16 mouse cellular contexts compared by ENCODE assay signal in the genomic region with DNA sequence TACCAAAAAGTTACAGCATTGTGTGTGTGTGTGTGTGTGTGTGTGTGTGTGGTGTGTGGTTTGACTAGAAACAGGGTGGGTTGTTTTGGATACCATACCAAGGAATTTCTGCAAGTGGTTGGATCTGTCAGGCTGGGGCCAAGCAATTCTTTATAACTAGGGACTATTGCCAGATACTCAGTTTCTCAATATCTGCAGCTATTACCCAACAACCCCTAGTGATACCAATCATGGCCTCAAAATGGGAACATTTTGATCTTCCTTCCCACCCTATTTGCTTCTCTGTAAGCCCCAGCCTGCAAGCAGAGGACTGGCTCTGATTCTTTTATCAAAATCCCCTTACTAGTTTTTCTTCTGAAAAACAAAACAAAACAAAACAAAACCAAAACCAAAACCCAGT. TPM values are rescaled to one million over a fixed set of nuclear protein-coding genes. Genes with fewer than 3 reads are reported as not detected.
DNase-seq lines count a peak whose midpoint lies in the region; ATAC-seq and TF ChIP-seq lines count a peak whose summit lies in the region.
"Had no signal": no experiment of that assay in that cellular context is flagged by ENCODE, and none has a peak within 500 bp of the region (broad histone marks: within the 10 kb centered on the region; RNA-seq: fewer than 3 reads in every experiment).

No protein-coding gene starts in this region.

- H3K4me2 ChIP-seq in lung, postnatal 0 days (replicated peaks; ENCODE audit: low read depth, low read length) = no peak overlapping the region
- H3K4me2 ChIP-seq in neural tube, embryonic 15.5 days = no peak overlapping the region
- H3K4me2 ChIP-seq: heart, embryonic 13.5 days; liver, embryonic 15.5 days; midbrain, embryonic 15.5 days had no signal

- TF ChIP-seq EP300 in lung, postnatal 0 days (IDR thresholded peaks at IDR 0.05) = peak; percentile 55

- H3K27ac ChIP-seq in lung, postnatal 0 days (ENCODE audit: low read length) = no peak overlapping the region
- no peak overlapping the region for H3K27ac ChIP-seq in neural tube, embryonic 15.5 days (replicated peaks)
- H3K27ac ChIP-seq: heart, embryonic 13.5 days; liver, embryonic 15.5 days; midbrain, embryonic 15.5 days had no signal

- H3K36me3 ChIP-seq in lung, postnatal 0 days (ENCODE audit: insufficient read depth, low read length) = no peaks in the 10 kb centered on the region
- H3K36me3 ChIP-seq in neural tube, embryonic 15.5 days = no peaks in the 10 kb centered on the region
- H3K36me3 ChIP-seq: heart, embryonic 13.5 days; liver, embryonic 15.5 days; midbrain, embryonic 15.5 days had no signal

- H3K4me1 ChIP-seq in lung, postnatal 0 days (ENCODE audit: insufficient read depth, low read depth, low read length) = no peaks in the 10 kb centered on the region
- H3K4me1 ChIP-seq in neural tube, embryonic 15.5 days = no peaks in the 10 kb centered on the region
- H3K4me1 ChIP-seq: midbrain, embryonic 15.5 days had no signal

- TF ChIP-seq CTCF in lung, postnatal 0 days (IDR thresholded peaks at IDR 0.05) = no peak

- no peaks in the 10 kb centered on the region for H3K27me3 ChIP-seq in lung, postnatal 0 days (replicated peaks; ENCODE audit: insufficient read depth, low read length)
- H3K27me3 ChIP-seq in neural tube, embryonic 15.5 days (replicated peaks) = no peaks in the 10 kb centered on the region
- H3K27me3 ChIP-seq: heart, embryonic 13.5 days; liver, embryonic 15.5 days; megakaryocyte, embryonic 14.5 days; midbrain, embryonic 15.5 days had no signal

- no peak overlapping the region for H3K9ac ChIP-seq in lung, postnatal 0 days (replicated peaks; ENCODE audit: low read depth)
- no peak overlapping the region for H3K9ac ChIP-seq in neural tube, embryonic 15.5 days (replicated peaks)
- H3K9ac ChIP-seq: heart, embryonic 13.5 days; liver, embryonic 15.5 days; midbrain, embryonic 15.5 days had no signal

- peak; percentile 56 for ATAC-seq in lung, postnatal 0 days
- no peak for ATAC-seq in neural tube, embryonic 15.5 days (ENCODE audit: low FRiP score)
- ATAC-seq: midbrain, embryonic 15.5 days; Patski had no signal

- intact Hi-C loops in left cerebral cortex, postnatal 25 days (cut with DNase I) = no loop called here

- DNase-seq in adrenal gland, postnatal 14 days = peak; percentile 9
- no peak for DNase-seq in adrenal gland, postnatal 4 days (ENCODE audit: low spot score in 2 of 2)
- DNase-seq in lung, postnatal 0 days (ENCODE audit: low spot score) = peak; percentile 59
- DNase-seq in lung, postnatal 4 days = no peak
- peak; percentile 63 for DNase-seq in gonadal fat pad, adult 2 months (ENCODE audit: low read depth)
- DNase-seq in layer of hippocampus, adult 9-10 months (ENCODE audit: low spot score) = no peak
- DNase-seq in left cerebral cortex, postnatal 25 days (ENCODE audit: low spot score in 2 of 2) = no peak
- DNase-seq: cerebellum, adult 8-10 months; gastrocnemius, postnatal 14 days; right cerebral cortex, adult 18-20 months had no signal

- no peaks in the 10 kb centered on the region for H3K9me3 ChIP-seq in lung, postnatal 0 days (ENCODE audit: low read length)
- no peaks in the 10 kb centered on the region for H3K9me3 ChIP-seq in neural tube, embryonic 15.5 days (replicated peaks)
- H3K9me3 ChIP-seq: heart, embryonic 13.5 days; liver, embryonic 15.5 days; megakaryocyte, embryonic 14.5 days; midbrain, embryonic 15.5 days had no signal

- no peak overlapping the region for H3K4me3 ChIP-seq in lung, postnatal 0 days (ENCODE audit: low read depth, low read length)
- no peak overlapping the region for H3K4me3 ChIP-seq in neural tube, embryonic 15.5 days (replicated peaks)
- H3K4me3 ChIP-seq: heart, embryonic 13.5 days; liver, embryonic 15.5 days; megakaryocyte, embryonic 14.5 days; midbrain, embryonic 15.5 days had no signal

RNA-seq across cellular contexts. Expression of a gene that starts 58.8 kb away (rescaled TPM):
- 13.2 and 16.2 TPM in 2 replicates for total RNA-seq in adrenal gland, postnatal 14 days (2021)
- total RNA-seq in adrenal gland, postnatal 4 days (2021) = 10 to 100 TPM; 25.9 to 28.9 TPM
- polyA plus RNA-seq in lung, postnatal 0 days (2015; fragmentation: Nextera tagmentation; extraction: Ambion mirVana) = 16.7 and 21.0 TPM in 2 replicates
- polyA plus RNA-seq in gonadal fat pad, adult 2 months (2012; rRNA removed) = 10.9 and 11.0 TPM in 2 replicates
- total RNA-seq in left cerebral cortex, postnatal 25 days (2021) = 10 to 100 TPM; 55.7 to 61.2 TPM
- polyA plus RNA-seq in neural tube, embryonic 15.5 days (2015; fragmentation: Nextera tagmentation; extraction: Ambion mirVana) = 98.6 and 111 TPM in 2 replicates

Comparison
In these comparisons a context has a peak if more than half of its experiments do, and no peak if none do; other contexts are left out.
1. DNase-seq: peak in adrenal gland, postnatal 14 days (single experiment), lung, postnatal 0 days (single experiment) and gonadal fat pad, adult 2 months (single experiment); none in adrenal gland, postnatal 4 days (0 of 2), lung, postnatal 4 days (0 of 2), layer of hippocampus, adult 9-10 months (single experiment) and left cerebral cortex, postnatal 25 days (0 of 2).